Mouse (Mus musculus): ENCODE measurements around the gene Gm28230.

The Gm28230 gene

DNA sequence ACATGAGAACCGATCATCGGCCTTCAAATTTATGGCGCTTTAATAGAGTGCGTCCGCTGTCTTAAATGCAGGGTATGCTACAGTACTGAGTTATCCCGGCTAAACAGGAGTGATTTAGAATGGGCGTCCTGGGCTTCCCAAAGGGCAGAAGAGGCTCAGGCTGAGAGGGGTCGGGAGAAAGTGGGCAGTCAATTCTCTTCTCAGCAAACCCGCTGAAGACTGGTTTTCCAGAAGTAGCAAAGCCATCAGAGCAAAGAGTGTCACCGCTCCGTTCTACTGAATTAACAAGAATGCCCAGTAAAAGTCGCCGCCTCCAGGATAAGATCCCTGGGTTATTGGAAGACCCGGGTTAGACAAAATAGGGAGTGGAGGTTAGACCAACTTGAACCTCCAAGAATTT, 13.3 kb downstream of the Gm28230 start:
- no peak for DNase-seq

DNA sequence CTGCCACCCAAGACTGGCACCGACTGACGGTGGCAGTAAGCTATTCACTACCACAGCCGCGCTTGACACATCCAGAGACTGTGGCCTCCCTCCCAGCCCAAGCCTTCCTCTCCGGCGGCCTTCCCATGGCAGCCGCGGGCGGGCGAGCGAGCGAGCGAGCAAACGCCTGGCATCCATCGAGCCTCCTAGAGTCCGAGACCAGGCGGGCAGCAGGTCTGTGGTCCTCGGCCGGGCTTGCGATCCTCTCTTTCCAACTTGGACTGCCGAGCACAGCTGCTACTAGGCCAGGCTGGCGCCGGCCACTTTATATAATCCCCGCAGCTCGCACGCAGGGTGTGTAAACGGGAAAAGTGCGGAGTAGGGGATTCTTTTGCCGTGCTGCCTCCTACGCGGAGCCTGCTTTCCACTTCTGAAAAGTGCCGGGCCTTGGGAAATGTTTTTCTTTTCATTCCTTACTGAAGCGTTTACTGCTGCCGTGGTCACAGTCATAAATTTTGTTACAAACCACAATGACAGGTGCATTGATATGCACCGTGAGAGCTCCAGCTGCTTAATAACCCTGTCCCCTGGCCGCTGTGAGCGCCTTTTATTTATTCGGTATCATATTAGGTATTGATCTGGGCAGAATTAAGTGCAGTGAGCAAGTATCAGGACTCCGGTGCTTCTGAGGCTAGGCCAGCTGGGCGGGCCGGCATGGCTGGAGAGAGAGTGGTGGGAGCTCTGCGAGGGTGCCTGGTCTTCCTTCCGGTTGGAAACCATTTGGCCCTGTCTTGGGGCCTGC, 14.0 kb downstream of the Gm28230 start:
- DNase-seq = peak; percentile 71 to 81

DNA sequence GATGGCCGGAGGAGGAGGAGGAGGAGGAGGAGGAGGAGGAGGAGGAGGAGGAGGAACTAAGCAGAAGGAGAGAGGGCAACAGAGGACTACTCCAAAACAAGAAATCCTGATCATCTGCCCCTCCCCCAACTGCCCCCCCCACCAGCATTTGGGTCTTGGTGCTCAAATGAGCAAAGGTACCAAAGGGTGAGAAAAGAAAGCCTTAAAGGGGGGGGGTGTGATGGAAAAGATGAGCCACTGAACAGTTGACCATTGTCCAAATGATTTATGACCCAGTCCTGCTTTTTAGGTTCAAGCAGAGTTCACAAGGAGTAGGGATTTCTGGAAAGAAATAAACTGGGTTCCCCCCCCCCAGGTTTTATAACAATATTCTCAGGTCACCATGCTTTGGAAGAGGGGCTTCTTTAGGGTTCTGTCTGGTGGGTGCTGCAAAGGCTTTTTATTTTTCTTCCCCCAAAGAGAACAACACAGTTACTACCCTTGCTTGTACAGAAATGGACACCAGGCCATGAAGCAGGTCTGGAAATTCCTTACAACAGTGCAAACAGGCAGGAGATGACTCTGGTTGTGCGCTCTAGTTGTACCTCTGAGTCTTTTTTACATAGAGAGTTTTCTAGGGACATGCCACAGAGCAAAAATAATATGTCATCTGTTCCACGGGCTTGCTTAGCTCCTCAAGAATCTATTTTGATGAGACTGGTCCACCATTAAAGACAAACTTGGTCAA, 14.9 kb downstream of the Gm28230 start:
- no peak for DNase-seq

DNA sequence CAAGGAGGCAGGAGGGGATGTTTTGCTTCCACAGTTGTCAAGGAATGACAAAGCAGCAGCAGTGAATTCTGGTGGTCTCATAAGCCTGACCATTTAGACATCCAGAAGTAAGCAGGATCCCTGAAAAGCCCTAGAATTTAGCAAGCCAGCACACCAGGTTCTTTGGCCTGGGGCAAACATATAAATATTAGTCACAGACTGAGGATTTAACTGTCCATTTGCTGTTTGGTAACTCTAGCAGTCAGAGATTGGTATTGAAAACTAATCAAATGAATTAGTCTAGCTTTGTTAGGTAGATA, 15.4 kb downstream of the Gm28230 start:
- DNase-seq = no peak

DNA sequence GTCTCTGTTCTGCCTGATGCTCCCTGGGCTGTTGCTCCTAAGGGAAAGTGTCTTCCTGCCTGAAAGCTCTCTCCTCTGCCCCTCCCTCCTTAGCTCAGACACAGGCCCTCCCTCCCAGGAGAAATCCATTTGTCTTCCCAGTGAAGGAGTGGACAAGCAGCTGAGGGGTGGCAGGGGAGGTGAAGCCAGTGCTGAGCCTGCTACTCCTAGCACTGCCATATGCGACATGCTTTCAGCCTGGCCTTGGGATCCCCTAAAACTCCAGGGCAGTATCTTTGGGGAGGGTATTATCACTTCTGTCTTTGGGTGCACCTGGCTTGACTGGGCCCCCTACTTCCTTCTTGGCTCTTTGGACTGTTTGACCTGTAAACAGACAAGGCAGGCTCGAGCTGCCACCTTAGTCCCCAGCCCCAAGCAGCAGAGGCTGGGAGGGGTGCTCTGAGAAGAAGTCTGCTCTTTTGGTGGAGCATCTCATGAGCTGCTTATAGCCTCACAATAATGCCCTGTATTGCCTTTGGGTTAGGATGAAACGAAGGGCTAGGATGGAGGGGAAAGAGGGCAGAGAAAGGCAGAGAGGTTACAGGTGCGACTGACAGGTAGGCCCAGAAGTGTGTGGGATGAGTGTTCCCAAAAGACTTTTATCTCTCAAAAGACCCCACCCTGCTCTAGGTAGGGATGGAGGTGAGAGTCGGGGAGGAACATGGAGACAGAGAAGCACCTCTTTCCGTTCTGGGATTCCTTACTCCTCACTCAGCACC, 19.2 kb downstream of the Gm28230 start:
- DNase-seq = peak in 1 of 2 experiments; percentile 26

DNA sequence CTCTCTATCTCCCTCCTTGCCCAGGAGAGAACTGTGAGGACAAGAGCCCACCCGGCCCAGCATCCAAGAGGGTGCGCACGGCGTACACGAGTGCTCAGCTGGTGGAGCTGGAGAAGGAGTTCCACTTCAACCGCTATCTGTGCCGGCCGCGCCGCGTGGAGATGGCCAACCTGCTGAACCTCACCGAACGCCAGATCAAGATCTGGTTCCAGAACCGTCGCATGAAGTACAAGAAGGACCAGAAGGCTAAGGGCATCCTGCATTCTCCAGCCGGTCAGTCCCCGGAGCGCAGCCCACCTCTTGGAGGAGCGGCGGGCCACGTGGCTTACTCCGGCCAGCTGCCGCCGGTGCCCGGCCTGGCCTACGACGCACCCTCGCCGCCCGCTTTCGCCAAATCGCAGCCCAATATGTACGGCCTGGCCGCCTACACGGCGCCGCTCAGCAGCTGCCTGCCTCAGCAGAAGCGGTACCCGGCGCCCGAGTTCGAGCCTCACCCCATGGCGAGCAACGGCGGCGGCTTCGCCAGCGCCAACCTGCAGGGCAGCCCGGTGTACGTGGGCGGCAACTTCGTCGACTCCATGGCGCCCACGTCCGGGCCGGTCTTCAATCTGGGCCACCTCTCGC, 19.9 kb downstream of the Gm28230 start:
- DNase-seq = peak in 1 of 2 experiments; percentile 56

DNA sequence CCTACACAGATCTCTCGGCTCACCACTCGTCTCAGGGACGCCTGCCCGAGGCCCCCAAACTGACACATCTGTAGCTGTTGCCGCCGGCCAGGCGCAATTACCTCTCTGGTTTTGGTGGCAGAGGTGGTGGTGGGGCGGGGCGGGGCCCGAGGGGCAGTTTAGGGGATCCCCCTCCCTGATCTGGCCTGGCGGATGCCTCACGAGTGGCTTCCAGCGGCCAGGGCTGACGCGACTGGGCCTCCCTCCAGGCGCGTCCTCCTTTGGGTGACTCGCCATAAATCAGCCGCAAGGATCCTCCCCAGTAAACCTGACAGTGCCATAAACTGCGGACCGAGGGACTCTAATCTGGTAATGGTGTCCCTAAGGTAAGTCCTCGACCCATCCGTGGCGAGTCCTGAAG, 20.5 kb downstream of the Gm28230 start:
- DNase-seq = peak; percentile 47 to 65

DNA sequence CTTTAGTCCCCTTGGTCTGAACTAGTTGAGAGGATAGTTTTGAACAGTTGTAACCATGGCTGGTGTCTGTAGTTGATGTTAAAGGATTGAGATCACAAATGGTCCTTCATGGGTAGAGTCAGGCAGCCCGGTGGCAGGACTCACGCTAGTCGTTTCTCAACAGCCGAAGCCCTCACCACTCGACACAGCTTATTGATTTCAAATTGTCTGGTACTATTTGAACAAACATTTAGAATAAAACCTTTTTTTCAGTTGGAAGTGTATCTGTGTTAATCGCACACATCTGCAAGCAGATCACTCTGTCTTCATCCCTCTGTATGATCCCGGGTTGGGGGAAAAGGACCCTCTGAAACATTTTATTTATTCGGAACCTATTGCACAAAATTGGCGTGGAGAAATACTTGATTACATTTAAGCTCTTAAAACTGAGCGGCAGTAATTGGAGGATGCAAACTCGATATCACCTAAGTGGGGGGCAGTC, 21.2 kb downstream of the Gm28230 start:
- DNase-seq = peak in 1 of 2 experiments; percentile 9

DNA sequence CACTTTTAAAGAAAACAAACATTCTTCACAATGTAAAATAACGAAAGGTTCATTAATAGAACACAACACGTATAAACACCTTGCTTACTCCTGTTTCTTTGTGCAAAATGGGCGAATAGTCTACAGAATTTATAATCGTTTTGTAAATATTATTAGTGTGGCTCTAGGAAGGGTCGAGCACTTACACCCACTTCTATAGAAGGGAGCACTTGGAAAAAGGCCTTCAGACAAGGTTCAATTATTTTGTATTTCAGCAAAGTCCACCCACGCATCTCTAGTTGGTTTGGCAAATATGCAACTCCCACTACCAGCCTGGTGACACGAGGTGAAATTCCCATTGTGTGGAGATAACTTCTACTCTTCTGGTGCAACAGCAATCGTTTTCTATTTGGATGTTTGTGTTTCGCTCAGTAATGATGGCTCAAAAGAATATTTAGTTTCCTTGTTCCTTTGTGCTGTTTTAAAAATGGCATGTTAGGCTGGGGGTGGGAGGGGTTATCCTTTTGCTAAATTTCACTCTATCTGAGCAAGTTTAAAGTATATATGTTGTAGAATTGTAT, 22.0 kb downstream of the Gm28230 start:
- DNase-seq = no peak

DNA sequence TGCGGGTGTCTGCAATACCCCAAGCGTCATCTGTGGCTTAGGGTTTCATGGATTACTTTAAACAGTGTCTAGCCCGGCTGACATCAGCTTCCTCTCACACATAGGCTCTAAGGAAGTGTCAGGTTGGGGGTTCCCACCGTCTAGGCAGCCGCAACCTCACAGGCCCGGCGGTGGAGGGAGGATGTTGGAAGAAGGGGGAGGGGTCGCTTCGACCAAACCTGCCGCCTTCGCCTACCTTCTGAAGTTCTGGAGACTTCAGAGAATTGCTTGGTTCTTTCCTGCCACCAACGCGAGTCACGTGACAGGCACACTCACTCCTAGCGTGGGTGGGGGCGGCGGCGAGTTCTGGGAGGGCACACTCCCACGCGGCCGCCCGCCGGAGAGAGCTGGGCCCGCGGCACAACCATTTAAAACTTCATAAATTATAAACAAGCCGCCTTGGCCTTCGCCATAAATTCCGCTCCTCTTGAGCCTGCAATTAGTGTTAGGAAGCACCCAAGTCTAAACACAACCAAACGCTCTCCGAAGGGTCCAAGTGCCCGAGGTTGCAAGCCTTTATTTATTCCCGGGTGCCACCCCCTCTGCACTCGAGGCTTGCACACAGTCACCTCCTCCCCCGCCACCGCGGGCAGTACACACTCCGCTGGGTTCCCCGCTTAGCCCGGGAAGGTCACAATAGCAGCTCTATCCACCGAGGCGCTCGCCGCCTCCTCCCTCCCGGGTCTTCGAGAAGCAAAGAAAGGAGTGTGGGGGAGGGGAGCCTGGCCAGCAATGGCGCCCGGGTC, 23.0 kb downstream of the Gm28230 start:
- peak; percentile 81 to 88 for DNase-seq

DNA sequence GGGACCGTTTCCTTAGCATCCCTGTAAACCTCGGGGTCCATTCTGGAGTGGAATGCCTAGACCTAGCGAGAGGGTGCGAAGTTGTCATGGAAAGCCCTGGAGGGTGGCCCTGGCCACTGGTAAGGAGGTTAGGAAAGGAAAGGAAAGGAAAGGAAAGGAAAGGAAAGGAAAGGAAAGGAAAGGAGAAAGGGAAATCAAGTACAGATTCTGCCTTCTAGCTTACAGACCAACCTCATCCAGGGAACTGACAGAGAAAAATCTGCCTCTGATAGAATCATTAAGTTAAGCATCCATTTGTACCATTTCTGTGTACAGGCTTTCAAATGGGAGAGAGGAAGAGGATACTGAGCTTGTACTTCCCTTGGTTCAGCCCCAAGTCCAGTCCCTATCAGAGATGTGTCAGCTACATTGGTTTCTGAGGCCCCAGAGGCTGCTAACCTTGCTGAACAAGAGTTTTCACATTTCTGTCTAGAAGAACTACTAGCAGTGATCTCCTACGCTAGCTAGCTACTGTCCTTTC, 24.3 kb downstream of the Gm28230 start:
- DNase-seq = no peak

DNA sequence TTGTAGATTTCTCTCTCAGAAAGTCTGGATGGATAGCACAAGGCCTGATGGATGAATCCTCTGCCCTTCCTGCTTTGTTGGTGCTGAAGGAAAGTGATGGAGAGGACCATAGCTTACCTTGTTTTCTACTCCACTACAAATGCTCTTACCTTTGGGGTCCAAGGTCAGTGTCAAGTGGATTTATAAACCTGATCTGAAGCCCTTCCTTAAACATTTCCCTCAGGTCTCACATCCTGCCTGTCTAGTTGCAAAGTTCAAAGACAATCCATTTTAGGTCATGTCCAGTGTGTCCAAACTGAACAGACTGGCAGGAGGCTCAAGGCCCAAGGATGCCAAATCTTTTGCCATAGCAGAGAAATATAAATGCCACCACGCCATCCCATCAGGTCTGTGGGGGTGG, 25.3 kb downstream of the Gm28230 start:
- DNase-seq = no peak

DNA sequence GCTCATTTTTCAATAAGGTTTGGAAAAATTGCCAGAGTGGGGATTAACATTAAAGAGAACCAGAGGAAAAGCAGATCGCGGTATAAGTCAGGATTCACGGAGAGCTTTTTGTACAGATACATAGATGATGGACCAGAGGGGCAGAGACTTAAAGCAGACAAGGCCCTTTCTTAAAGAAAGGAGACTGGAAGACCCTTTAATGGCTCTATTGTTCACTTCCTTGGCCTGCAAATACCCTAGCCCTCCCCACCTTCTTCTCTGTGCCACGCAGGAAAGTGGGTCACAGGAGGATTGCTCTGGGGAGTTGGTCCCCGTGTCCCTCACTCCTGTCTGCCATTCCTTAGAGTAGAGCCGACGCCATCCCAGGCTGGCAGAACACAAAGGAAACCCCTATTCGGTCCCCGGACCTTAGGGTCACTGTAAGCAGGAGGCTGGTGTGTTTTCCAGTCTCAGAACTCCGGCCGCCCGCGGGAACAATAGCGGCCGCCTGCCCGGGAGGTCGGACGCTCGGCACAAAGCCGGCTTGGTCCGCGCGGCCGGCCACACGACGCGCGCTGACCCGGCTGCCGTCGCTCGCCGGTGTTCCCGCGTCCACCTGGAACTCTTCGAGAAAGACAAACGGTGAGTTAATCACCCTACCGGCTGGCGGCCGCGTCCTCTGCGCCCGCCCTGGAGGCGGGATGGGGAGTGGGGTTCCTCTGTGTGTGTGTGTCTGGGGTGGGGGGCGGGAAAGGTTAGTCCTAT, 26.1 kb downstream of the Gm28230 start:
- DNase-seq = peak; percentile 52 to 59

DNA sequence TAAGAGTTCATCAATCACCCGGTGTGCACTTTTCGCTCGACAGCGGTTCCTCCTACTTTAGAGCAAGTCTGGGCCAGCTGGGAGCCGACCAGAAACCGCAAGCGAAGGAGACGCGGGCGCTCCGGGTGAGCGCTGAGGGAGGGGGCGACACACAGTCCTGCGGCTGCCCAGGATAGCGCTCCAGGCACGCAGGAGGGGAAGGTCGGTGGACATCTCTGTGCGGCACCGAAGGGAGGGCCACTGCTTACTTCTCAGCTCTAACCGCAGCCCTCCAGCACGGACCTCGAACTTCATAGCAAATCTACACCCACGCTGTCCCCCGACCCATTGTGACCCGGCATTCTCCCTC, 26.6 kb downstream of the Gm28230 start:
- DNase-seq = no peak

DNA sequence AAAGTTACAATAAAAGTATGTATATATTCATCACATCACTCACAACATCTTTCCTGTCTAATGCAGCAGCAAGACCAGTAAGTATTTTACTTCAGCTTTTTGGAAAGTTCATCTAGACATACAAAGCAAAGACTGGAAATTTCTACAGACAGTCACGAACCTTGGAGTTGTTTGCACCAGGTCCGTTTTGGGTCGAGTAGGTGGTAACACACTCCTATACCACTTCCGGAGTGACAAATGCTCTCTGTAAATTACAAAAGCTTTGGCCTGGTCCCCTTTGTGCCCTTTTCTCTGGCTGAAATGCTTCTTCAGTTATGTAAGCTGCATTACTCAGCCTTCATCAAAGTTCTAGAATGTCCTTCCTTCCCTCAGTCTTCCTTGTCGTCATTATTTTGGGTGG, 27.2 kb downstream of the Gm28230 start:
- no peak for DNase-seq

DNA sequence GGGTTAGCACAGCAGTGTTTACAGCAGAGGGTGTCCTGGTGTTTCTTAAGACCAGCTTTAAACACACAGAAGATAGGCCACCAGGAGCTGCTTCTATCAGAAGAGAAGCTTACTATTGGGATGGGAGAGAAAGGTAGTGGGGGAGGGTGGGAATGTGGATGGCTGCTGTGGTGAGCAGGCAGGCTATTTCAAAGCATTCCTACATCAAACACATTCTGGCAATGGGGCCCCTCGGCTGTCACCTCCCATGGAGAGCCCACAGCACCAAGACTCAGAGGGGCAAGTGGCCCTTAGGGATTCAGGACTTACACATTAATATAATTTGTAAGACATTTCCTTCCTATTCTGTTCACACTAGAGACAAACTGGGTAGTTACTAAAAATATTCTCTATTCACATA, 33.6 kb downstream of the Gm28230 start:
- DNase-seq = no peak

DNA sequence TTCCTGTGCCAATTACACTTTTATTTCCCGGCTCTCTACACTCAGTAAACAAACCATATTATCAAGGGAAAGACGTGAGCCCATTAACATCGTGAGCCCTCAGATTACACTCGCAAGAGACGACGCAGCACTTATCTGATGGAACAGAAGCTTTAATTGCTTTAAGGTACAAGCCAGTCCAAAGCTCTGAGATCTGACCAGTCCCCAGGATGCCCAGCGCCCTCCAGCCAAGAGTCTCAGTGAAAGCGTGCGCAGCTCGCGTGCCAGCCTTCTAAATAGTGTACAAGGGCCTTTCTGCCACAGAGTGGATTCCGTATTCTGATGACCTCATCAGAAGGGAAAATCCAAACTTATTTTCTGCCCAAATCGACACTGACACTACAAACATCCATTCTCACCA, 35.4 kb downstream of the Gm28230 start:
- DNase-seq = no peak

DNA sequence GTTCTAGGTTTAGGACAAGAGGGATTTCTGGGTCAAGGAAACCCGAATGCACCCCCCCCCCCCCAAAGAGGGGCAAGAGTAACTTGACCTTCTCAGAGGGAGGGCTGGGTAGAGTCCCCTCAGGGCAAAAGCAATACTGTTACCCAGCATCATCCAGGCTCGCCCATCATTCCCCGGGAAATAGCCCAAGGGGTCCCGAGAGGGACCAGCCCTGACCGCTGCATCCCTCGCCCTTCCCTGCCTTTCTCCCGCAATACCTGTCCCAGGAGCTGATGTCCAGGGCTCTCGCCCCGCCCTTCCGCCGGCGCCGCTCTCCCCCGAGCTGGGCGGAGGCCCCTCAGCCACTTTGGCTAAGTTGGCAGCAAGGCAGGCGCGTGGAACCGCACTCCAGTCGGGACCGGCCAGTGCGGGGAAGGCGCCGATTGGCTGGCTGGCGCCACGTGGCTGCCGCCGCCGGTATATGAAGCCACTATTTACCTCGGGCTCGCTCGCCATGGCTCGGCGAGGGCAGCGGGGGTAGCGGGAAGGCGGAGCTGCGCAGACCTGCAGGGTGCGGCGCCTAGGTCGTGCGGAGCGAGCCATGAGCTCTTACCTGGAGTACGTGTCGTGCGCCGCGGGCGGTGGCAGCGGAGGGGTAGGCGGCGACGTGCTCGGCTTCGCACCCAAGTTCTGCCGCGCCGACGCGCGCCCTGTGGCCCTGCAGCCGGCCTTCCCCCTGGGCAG, 36.2 kb downstream of the Gm28230 start, which contains the start of gene Hoxd1:
Gene Hoxd1 (plus strand): TSS at position 459 of the 723 bp plus-strand sequence.
- DNase-seq = peak; percentile 73 to 82

DNA sequence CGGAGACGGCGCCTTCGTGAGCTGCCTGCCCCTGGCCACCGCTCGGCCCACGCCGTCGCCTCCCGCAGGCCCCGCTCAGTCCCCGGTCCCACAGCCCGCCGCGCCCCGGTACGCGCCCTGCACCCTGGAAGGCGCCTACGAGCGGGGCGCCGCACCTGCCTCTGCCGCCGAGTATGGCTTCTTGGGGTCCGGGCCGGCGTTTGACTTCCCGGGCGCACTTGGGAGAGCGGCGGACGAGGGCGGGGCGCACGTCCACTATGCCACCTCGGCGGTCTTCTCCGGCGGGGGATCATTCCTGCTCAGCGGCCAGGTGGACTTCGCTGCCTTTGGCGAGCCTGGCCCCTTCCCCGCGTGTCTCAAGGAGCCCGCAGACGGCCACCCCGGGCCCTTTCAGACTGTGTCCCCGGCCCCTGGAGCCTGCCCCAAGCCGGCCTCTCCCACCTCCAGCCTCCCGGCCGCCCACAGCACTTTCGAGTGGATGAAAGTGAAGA, 36.8 kb downstream of the Gm28230 start:
- no peak for DNase-seq

DNA sequence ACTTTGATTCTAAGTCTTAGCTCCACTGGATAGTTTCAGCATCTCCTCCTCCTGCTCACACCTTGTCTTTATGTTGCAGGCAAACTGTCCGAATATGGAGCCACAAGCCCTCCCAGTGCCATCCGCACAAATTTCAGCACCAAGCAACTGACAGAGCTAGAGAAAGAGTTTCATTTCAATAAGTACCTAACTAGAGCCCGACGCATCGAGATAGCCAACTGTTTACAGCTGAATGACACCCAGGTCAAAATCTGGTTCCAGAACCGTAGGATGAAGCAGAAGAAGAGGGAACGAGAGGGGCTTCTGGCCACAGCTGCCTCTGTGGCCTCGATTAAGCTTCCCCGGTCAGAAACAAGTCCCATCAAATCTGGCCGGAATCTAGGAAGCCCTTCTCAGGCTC, 37.4 kb downstream of the Gm28230 start:
- no peak for DNase-seq

Measured in kidney, postnatal 4 days (tissue).